Mouse (Mus musculus) embryonic facial prominence, embryonic 15.5 days (tissue): ENCODE data around the gene Tnfrsf1a. TPM values are rescaled to one million over a fixed set of nuclear protein-coding genes. Genes with fewer than 3 reads are reported as not detected.
"Not testable (repeated sequence)": the region's sequence is repeated elsewhere in the genome, so short reads cannot be mapped to it uniquely, and the experiment has no call there.

Source experiments
- ATAC-seq: fragments of 200-750 bp; cut with Nextera tagmentation; 2 replicates; pipeline ENCODE4 v1.8.0; 2017; ENCODE audit warnings: low read depth, moderate TSS enrichment; ENCODE audit not compliant: insufficient number of reproducible peaks, low FRiP score, low TSS enrichment
- H3K27ac ChIP-seq: fragments of 300-500 bp; sonication (generic); replicated peaks from 2 replicates; pipeline ENCODE4 v1.5.1; 2015; ENCODE audit warnings: mild to moderate bottlenecking, inconsistent platforms
- H3K27me3 ChIP-seq: fragments of 300-500 bp; sonication (generic); 2 replicates; pipeline ENCODE4 v1.6.1; 2015; ENCODE audit warnings: inconsistent platforms
- H3K36me3 ChIP-seq: fragments of 300-500 bp; sonication (generic); 2 replicates; pipeline ENCODE4 v1.6.1; 2015; ENCODE audit warnings: mild to moderate bottlenecking, inconsistent platforms
- H3K4me1 ChIP-seq: fragments of 300-500 bp; sonication (generic); 2 replicates; pipeline ENCODE4 v1.6.1; 2015; ENCODE audit warnings: inconsistent platforms
- H3K4me2 ChIP-seq: fragments of 300-500 bp; sonication (generic); replicated peaks from 2 replicates; pipeline ENCODE4 v1.6.1; 2015; ENCODE audit warnings: mild to moderate bottlenecking, inconsistent platforms
- H3K4me3 ChIP-seq: fragments of 300-500 bp; sonication (generic); replicated peaks from 2 replicates; pipeline ENCODE4 v1.5.1; 2015; ENCODE audit warnings: mild to moderate bottlenecking, inconsistent platforms
- H3K9ac ChIP-seq: fragments of 300-500 bp; sonication (generic); 2 replicates; pipeline ENCODE4 v1.6.1; 2015; ENCODE audit warnings: inconsistent platforms
- H3K9me3 ChIP-seq: fragments of 300-500 bp; sonication (generic); replicated peaks from 2 replicates; pipeline ENCODE4 v1.6.1; 2016; ENCODE audit warnings: inconsistent platforms
- whole genome bisulfite sequencing: fragments of 180-500 bp; shearing (Covaris S2); methylation state at CpG from one replicate; pipeline ENCODE4 v1.1.7; 2015; 5-methylcytosine and 5-hydroxymethylcytosine counted together
- polyA plus RNA-seq: library from polyadenylated mRNA; unstranded; fragments of >200 nt; fragmentation: Nextera tagmentation; extraction: Ambion mirVana; gene quantifications from 2 replicates; pipeline ENCODE4 v1.2.1, GENCODE M21; 2015

Tnfrsf1a gene
- polyA plus RNA-seq: 88.7 and 93.3 TPM in 2 replicates

DNA sequence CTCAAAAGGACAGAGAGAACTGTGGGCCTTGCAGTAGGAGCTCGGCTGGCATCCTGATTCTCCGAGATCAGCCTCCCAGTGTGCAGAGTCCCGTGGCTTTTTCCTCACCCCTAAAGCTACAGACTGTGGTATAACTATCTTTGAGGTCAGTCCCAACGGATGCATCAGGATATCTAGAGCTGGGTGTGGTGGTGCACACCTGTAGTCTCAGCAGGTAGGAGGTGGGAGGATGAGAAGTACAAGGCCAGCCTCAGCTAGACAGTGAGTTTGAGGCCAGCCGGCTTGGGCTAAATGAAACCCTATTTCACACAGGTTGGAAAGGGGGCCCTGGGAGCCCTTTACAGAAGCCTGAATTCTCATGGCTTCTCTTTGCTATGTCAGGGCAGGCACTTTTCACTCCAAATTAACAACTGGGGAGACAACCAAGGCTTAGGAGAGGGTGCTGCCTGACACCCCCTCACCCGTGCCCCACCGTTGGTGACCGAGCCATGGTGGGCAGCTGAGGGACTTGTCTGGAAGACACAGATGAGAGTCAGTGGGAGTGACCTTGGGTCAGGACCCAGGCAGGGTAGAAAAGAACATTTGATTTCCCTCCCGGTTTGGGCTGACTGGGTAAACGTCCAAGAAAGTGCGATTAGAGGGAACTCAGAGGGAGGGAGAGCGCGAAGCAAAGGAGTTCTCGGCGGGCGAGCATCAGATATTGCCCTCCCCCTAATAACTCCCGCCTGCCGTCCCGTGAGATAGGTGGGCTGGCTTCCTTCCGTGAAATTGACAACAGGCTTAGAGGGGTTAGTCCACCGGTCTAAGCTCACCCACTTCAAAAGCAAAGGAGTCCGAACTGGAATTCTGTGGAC is at the start of gene Tnfrsf1a:
Gene Tnfrsf1a, plus strand, starts transcription at position 642 of the 854 bp plus-strand sequence.
- H3K9ac ChIP-seq: peak within 1 kb of the TSS; percentile 81
- peaks cover 61% of the 10 kb centered on the region for H3K4me1 ChIP-seq
- no peak for ATAC-seq
- H3K4me2 ChIP-seq: peak within 1 kb of the TSS; percentile 85
- no peaks in the 10 kb centered on the region for H3K36me3 ChIP-seq
- H3K4me3 ChIP-seq: peak within 1 kb of the TSS; percentile 76
- no peaks in the 10 kb centered on the region for H3K9me3 ChIP-seq
- no peaks in the 10 kb centered on the region for H3K27me3 ChIP-seq
- peak within 1 kb of the TSS; percentile 89 for H3K27ac ChIP-seq
- 6% methylated on average over 22 of the region's 22 CpGs for WGBS

GRCm38 (mm10) chr6:125300982-125301381 is 48.2 kb upstream of the Tnfrsf1a start:
- H3K4me3 ChIP-seq: no peak overlapping the region
- H3K27ac ChIP-seq: no peak overlapping the region
- H3K27me3 ChIP-seq: no peaks in the 10 kb centered on the region
- no peaks in the 10 kb centered on the region for H3K9me3 ChIP-seq
- H3K4me2 ChIP-seq: no peak overlapping the region
- H3K4me1 ChIP-seq: peaks cover 18% of the 10 kb centered on the region
- no peak overlapping the region for H3K9ac ChIP-seq
- H3K36me3 ChIP-seq: 0 out of 2 replicates have a peak, but pooled peaks cover 2% of the 10 kb centered on the region
- no peak for ATAC-seq
- 70% methylated on average over 1 of the region's 1 CpGs for WGBS

- 50% methylated on average over 24 of the region's 24 CpGs for WGBS
Observed at GRCm38 (mm10) chr6:125302231-125302982, 46.8 kb upstream of the Tnfrsf1a start.

GRCm38 (mm10) chr6:125303242-125303641 is 45.9 kb upstream of the Tnfrsf1a start:
- ATAC-seq: no peak
- peaks cover 18% of the 10 kb centered on the region for H3K4me1 ChIP-seq
- H3K4me3 ChIP-seq: no peak overlapping the region
- H3K27ac ChIP-seq: peak overlapping the region; percentile 69; the same call in 1 of the 2 replicates
- H3K9me3 ChIP-seq: no peaks in the 10 kb centered on the region
- H3K36me3 ChIP-seq: peaks cover 15% of the 10 kb centered on the region; the same call in 1 of the 2 replicates
- WGBS: 72% methylated on average over 4 of the region's 4 CpGs
- no peak overlapping the region for H3K9ac ChIP-seq
- H3K4me2 ChIP-seq: no peak overlapping the region
- no peaks in the 10 kb centered on the region for H3K27me3 ChIP-seq

More at GRCm38 (mm10) chr6:125302231-125302982, 46.8 kb upstream of the Tnfrsf1a start:
- no peak overlapping the region for H3K9ac ChIP-seq
- no peak for ATAC-seq
- no peak overlapping the region for H3K4me2 ChIP-seq
- peaks cover 18% of the 10 kb centered on the region for H3K4me1 ChIP-seq
- no peak overlapping the region for H3K4me3 ChIP-seq
- H3K27me3 ChIP-seq: no peaks in the 10 kb centered on the region
- H3K27ac ChIP-seq: peak overlapping the region; percentile 69
- peaks cover 13% of the 10 kb centered on the region; the same call in 1 of the 2 replicates for H3K36me3 ChIP-seq
- no peaks in the 10 kb centered on the region for H3K9me3 ChIP-seq

- not testable (repeated sequence) for H3K9me3 ChIP-seq, ATAC-seq, H3K4me3 ChIP-seq, H3K9ac ChIP-seq, H3K27me3 ChIP-seq, H3K27ac ChIP-seq, H3K4me2 ChIP-seq
- 83% methylated on average over 7 of the region's 7 CpGs for WGBS
- Histone ChIP-seq H3K4me1 (peaks cover 27% of the 10 kb centered on the region), H3K36me3 (peaks cover 16% of the 10 kb centered on the region; the same call in 1 of the 2 replicates)
Observed at GRCm38 (mm10) chr6:125304408-125304807, 44.8 kb upstream of the Tnfrsf1a start.

DNA sequence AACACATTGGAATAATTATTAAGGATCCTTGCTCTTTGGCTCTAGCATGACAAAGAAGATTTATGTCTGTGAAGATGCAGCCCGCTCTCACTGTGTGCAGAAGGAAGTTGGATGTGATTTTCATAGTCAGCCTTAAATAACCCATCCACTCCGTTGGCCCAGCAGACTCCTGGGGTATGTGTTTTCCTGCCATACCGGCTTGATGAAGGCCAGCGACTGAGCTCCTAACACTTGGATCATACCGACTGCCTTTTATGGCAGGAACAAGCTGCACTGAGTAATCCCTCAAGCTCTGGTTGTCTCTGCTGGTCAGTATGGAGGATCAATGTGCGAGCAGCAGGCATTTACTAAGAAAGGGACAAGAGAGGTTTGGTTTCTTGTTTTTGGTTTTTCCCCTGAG is 43.7 kb upstream of the Tnfrsf1a start:
- H3K9me3 ChIP-seq: no peaks in the 10 kb centered on the region
- H3K27ac ChIP-seq: no peak overlapping the region
- no peak for ATAC-seq
- peaks cover 16% of the 10 kb centered on the region; the same call in 1 of the 2 replicates for H3K36me3 ChIP-seq
- 80% methylated on average over 6 of the region's 6 CpGs for WGBS
- H3K9ac ChIP-seq: no peak overlapping the region
- H3K4me1 ChIP-seq: peaks cover 28% of the 10 kb centered on the region
- no peak overlapping the region for H3K4me2 ChIP-seq
- no peaks in the 10 kb centered on the region for H3K27me3 ChIP-seq
- no peak overlapping the region for H3K4me3 ChIP-seq

GRCm38 (mm10) chr6:125307091-125307490 is 42.1 kb upstream of the Tnfrsf1a start:
- Histone ChIP-seq H3K4me3 (no peak overlapping the region), H3K9ac (no peak overlapping the region), H3K4me2 (no peak overlapping the region), H3K36me3 (peaks cover 23% of the 10 kb centered on the region), H3K4me1 (peaks cover 32% of the 10 kb centered on the region), H3K27ac (no peak overlapping the region), H3K9me3 (no peaks in the 10 kb centered on the region), H3K27me3 (no peaks in the 10 kb centered on the region)
- no peak for ATAC-seq
- WGBS: 94% methylated on average over 5 of the region's 5 CpGs

DNA sequence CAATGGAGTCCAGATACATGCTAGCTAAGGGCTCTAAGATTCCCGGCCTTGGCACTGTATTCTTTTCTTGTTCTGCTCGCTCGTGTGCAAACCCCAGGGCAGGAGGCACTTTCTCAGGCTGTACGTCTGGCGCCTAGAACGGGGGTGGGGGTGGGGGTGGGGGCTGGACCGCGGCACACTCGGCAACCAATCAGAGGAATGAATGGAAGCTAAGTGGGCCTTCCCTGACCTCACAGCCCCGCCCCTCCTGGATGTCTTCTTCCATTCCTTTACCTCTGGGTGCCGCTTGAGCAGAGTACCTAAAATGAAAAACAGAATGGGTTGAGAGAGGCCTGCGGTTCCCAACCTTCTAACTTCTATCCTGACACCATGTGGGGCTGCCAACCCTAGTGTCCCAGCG is 40.2 kb upstream of the Tnfrsf1a start:
- H3K9me3 ChIP-seq: no peaks in the 10 kb centered on the region
- peaks cover 36% of the 10 kb centered on the region for H3K4me1 ChIP-seq
- no peak overlapping the region for H3K9ac ChIP-seq
- H3K27ac ChIP-seq: no peak overlapping the region
- 17% methylated on average over 13 of the region's 13 CpGs for WGBS
- H3K36me3 ChIP-seq: peaks cover 23% of the 10 kb centered on the region
- ATAC-seq: no peak
- no peaks in the 10 kb centered on the region for H3K27me3 ChIP-seq
- H3K4me3 ChIP-seq: no peak overlapping the region
- H3K4me2 ChIP-seq: no peak overlapping the region

DNA sequence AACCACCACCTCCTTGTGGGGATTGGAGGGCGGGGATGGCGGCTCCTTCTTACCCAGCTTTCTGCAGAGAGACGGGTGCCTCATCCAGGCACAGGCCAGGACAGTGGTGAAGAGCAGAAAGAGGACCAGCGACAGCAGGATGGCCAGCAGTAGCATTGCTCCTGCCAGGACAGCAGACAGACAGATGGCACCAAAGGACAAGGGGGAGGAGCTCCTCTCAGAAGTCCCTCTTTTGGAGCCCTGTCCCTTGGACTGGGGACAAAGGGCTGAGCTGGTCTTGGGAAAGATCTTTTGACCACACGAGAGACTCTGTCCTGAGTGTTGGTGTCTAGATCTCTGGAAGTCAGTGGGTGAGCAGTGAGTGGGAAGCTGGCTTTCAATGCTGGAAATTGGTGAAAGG is 39.8 kb upstream of the Tnfrsf1a start:
- Histone ChIP-seq H3K4me1 (peaks cover 41% of the 10 kb centered on the region), H3K36me3 (peaks cover 23% of the 10 kb centered on the region), H3K9ac (no peak overlapping the region), H3K27me3 (no peaks in the 10 kb centered on the region), H3K4me3 (no peak overlapping the region), H3K9me3 (no peaks in the 10 kb centered on the region), H3K27ac (no peak overlapping the region), H3K4me2 (no peak overlapping the region)
- ATAC-seq: no peak
- WGBS: 62% methylated on average over 5 of the region's 5 CpGs

DNA sequence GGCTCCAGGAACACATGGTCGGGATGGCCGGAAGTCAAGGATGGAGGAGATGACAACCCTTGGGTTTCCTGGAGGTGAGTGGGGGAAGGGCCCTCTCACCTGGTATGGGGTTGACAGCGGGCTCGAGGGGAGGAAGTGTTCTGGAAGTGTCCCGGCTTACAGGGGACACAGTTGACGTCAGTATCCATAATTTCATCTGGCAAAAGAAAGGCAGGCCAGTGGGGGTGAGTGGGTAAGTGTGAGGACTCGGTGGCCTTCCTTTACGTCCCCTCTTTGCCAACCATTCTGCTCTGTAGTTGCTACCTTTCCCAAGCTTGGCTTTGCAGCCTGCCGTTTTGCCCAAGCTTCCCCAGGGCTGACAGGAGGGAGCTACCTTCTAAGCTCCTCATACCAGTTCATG is 37.0 kb upstream of the Tnfrsf1a start:
- no peaks in the 10 kb centered on the region for H3K9me3 ChIP-seq
- H3K27ac ChIP-seq: no peak overlapping the region
- no peak overlapping the region for H3K9ac ChIP-seq
- WGBS: 83% methylated on average over 9 of the region's 9 CpGs
- peaks cover 10% of the 10 kb centered on the region for H3K36me3 ChIP-seq
- H3K4me2 ChIP-seq: peak overlapping the region; percentile 77
- peaks cover 45% of the 10 kb centered on the region for H3K4me1 ChIP-seq
- peak overlapping the region; percentile 58 for H3K4me3 ChIP-seq
- ATAC-seq: no peak
- no peaks in the 10 kb centered on the region for H3K27me3 ChIP-seq
